Mouse (Mus musculus) erythroblast, embryonic 14.5 days (primary cell): Measurements from ENCODE around the gene Abcc5.

Source experiments
- GATA1 ChIP-seq: IDR thresholded peaks from 2 replicates; pipeline ENCODE4 v1.6.1; 2012; ENCODE audit warnings: low read length, inconsistent platforms, mixed read lengths
- TAL1 ChIP-seq: IDR thresholded peaks from 3 replicates; pipeline ENCODE4 v1.6.1; 2012; ENCODE audit warnings: low read length, inconsistent platforms, mixed read lengths

DNA sequence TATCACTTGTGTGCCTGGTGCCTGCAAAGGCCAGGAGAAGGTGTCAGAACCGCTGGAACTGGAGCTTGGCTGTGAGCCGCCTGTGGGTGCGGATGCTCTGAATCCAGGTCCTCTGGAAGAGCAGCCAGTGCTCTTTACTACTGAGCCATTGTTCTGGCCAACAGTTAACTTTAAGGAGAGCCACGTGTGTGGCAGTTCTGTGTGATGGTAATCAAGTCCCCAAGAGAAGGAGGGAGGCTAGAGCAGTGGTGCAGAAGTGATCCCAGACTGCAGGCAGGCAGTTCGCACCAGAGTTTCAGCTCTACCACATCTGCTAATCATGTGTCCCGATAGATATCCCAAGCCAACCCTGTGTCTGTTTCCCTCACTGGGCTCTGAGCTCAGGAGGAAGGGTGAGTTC lies 36.0 kb downstream of the Abcc5 start:
- no peak for TF ChIP-seq GATA1
- TF ChIP-seq TAL1: no peak
